Mouse (Mus musculus) skeletal muscle tissue, adult 2 months (tissue): ENCODE results near the gene Adamts16.

ENCODE experiments used
- DNase-seq: peaks from one replicate; pipeline ENCODE4 v3.0.0-alpha.2; 2012; ENCODE audit warnings: low read depth, low spot score

The Adamts16 gene

GRCm38 (mm10) chr13:70832593-70833138, 8.9 kb downstream of the Adamts16 start:
- DNase-seq, result no peak

- DNase-seq, result no peak
Observed at GRCm38 (mm10) chr13:70831041-70831440, 10.6 kb downstream of the Adamts16 start.

- DNase-seq, result no peak
Observed at GRCm38 (mm10) chr13:70827507-70827906, 14.1 kb downstream of the Adamts16 start.

GRCm38 (mm10) chr13:70825265-70825664, 16.3 kb downstream of the Adamts16 start:
- DNase-seq, result no peak

- DNase-seq, result no peak
Observed at GRCm38 (mm10) chr13:70823757-70824156, 17.9 kb downstream of the Adamts16 start.

GRCm38 (mm10) chr13:70818982-70819381, 22.6 kb downstream of the Adamts16 start:
- peak; percentile 23 for DNase-seq

GRCm38 (mm10) chr13:70814423-70814822, 27.2 kb downstream of the Adamts16 start:
- no peak for DNase-seq

- DNase-seq, result peak; percentile 36
Observed at GRCm38 (mm10) chr13:70805506-70805905, 36.1 kb downstream of the Adamts16 start.

- no peak for DNase-seq
Observed at GRCm38 (mm10) chr13:70802849-70803248, 38.8 kb downstream of the Adamts16 start.

GRCm38 (mm10) chr13:70799322-70799721, 42.3 kb downstream of the Adamts16 start:
- no peak for DNase-seq

- DNase-seq, result no peak
Observed at GRCm38 (mm10) chr13:70798396-70798795, 43.2 kb downstream of the Adamts16 start.

GRCm38 (mm10) chr13:70794074-70794572, 47.5 kb downstream of the Adamts16 start:
- no peak for DNase-seq

GRCm38 (mm10) chr13:70793660-70794059, 48.0 kb downstream of the Adamts16 start:
- DNase-seq, result no peak

GRCm38 (mm10) chr13:70792950-70793349, 48.7 kb downstream of the Adamts16 start:
- no peak for DNase-seq

- DNase-seq, result no peak
Observed at GRCm38 (mm10) chr13:70789806-70790205, 51.8 kb downstream of the Adamts16 start.

GRCm38 (mm10) chr13:70789022-70789421, 52.6 kb downstream of the Adamts16 start:
- DNase-seq, result peak; percentile 26

- no peak for DNase-seq
Observed at GRCm38 (mm10) chr13:70785078-70785477, 56.5 kb downstream of the Adamts16 start.

GRCm38 (mm10) chr13:70784126-70784525, 57.5 kb downstream of the Adamts16 start:
- DNase-seq, result peak; percentile 23

- DNase-seq, result no peak
Observed at GRCm38 (mm10) chr13:70779781-70780180, 61.8 kb downstream of the Adamts16 start.

- DNase-seq, result no peak
Observed at GRCm38 (mm10) chr13:70778872-70779554, 62.6 kb downstream of the Adamts16 start.

GRCm38 (mm10) chr13:70771100-70771499, 70.5 kb downstream of the Adamts16 start:
- DNase-seq, result no peak

GRCm38 (mm10) chr13:70769156-70769555, 72.5 kb downstream of the Adamts16 start:
- DNase-seq, result no peak

GRCm38 (mm10) chr13:70767462-70767861, 74.1 kb downstream of the Adamts16 start:
- no peak for DNase-seq
